Mouse (Mus musculus): Measurements from ENCODE around the gene Mcfd2. TPM values are rescaled to one million over a fixed set of nuclear protein-coding genes. Genes with fewer than 3 reads are reported as not detected.

Gene Mcfd2
- total and polyA plus RNA-seq, 3 experiments = 24.7 to 41.9 (median 39.1) TPM

DNA sequence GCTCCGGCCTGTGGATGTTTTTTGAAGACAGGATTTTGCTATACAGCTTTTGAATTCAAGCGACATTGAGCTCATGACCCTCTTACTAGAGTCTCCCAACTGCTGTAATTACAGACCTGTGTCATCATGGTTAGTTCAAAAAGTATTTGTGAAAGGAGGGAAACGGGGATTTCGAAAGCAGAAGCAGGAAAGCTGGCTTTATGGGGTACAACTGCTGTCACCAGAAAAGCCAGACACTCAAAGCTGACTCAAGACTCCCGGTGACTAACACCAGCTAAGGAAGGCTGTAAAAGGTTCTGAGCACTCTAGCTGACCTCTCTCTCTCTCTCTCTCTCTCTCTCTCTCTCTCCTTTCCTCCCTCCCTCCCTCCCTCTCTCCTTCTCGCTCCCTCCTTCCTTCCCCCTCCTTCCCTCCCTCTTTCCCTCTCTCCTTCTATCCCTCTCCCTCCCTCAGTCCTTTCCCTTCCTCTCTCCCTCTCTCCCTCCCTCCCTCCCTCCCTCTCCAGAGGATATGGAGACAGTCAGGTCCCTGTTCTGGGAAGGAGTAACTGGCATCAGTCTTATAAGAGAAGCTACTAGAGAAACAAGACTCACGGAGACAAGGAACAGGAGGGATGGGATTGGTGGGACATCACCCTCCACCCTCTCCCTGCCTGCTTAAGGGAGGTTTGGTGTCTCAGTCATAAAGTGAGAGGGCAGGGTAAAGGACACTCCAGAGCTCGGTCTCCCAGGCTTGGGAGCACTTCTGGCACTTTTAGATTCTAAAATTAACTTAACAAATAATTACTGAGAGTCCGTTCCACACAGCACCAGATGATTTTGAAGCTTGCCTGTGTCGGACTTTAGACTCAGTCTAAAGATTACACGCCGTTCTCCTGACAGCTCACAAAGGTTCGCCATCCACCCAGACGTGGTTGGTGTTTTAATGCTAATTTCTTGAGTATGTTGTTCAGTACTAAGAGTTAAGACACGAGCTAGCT, 9.9 kb upstream of the Mcfd2 start:
- H3K9me3 ChIP-seq (replicated peaks; ENCODE audit: low read length) = peaks cover 13% of the 10 kb centered on the region
- no peaks in the 10 kb centered on the region for H3K79me2 ChIP-seq (replicated peaks; ENCODE audit: control insufficient read depth, extremely low read depth, insufficient read depth, poor library complexity, severe bottlenecking)
- peaks cover 0 to 3% of the 10 kb centered on the region in 2 experiments; a peak in 1 of 4 replicates for H3K4me1 ChIP-seq (ENCODE audit: control insufficient read depth in 1 of 2, insufficient read depth in 2 of 2)
- H3K4me2 ChIP-seq (ENCODE audit: insufficient read depth, low read depth, poor library complexity, severe bottlenecking) = no peak overlapping the region
- TF ChIP-seq NELFE (IDR thresholded peaks at IDR 0.05; ENCODE audit: low read depth, low read length) = no peak
- no peak for TF ChIP-seq MEF2A (IDR thresholded peaks at IDR 0.05; ENCODE audit: borderline replicate concordance, low read depth, low read length)
- no peak for TF ChIP-seq ZNF384 (IDR thresholded peaks at IDR 0.05; ENCODE audit: low read depth, low read length)
- TF ChIP-seq POLR2A (IDR thresholded peaks at IDR 0.05; ENCODE audit: low read depth, low read length) = no peak
- TF ChIP-seq JUN (IDR thresholded peaks at IDR 0.05; ENCODE audit: insufficient read depth, low read depth, low read length) = no peak
- no peak overlapping the region for H3K4me3 ChIP-seq (replicated peaks in 1 of 3; ENCODE audit: low read depth in 2 of 3, low read length in 2 of 3, poor library complexity in 1 of 3)
- no peaks in the 10 kb centered on the region for H3K36me3 ChIP-seq (replicated peaks in 1 of 2; ENCODE audit: control insufficient read depth in 1 of 2, insufficient read depth in 1 of 2, low read length in 1 of 2)
- in situ Hi-C loops (cut with MboI; ENCODE audit: low pct_ligation_motif_present, low pct_unique_long_range_greater_than_20kb, low sequenced_read_pairs) = no loop called here
- dilution Hi-C loops (cut with MboI; ENCODE audit: extremely low pct_ligation_motif_present, extremely low pct_unique_long_range_greater_than_20kb, low sequenced_read_pairs) = no loop called here
- peaks cover 2% of the 10 kb centered on the region for H3K27me3 ChIP-seq (replicated peaks)
- H3K27ac ChIP-seq (ENCODE audit: insufficient read depth, low read depth) = no peak overlapping the region
- no peak overlapping the region for H3K9ac ChIP-seq (ENCODE audit: insufficient read depth, low read depth)
- no peak for DNase-seq (ENCODE audit: extremely low read depth)

DNA sequence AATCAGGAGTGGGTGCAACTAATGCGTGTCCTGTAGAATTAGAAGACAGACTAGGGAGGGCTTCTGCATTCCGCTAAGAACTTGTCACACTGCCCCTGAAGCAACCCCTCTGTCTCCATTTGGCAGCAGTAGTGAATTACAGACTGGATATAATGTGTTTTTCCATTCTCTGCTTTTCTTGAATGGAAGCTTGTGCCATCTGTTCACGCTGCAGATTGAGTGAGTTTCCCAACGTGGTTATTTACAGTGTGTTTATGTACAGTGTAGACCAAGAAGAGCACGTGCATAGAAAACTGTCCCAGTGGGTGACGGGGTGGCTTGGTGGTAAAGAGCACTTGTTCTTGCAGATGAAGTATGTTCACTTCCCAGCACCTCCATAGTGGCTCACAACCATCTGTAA, 3.7 kb upstream of the Mcfd2 start:
- Histone ChIP-seq H3K4me3 (replicated peaks in 1 of 3; ENCODE audit: low read depth in 2 of 3, low read length in 2 of 3, poor library complexity in 1 of 3) (no peak overlapping the region), H3K79me2 (replicated peaks; ENCODE audit: control insufficient read depth, extremely low read depth, insufficient read depth, poor library complexity, severe bottlenecking) (0 out of 2 replicates have a peak, but pooled peaks cover 2% of the 10 kb centered on the region), H3K27ac (ENCODE audit: insufficient read depth, low read depth) (no peak overlapping the region), H3K9ac (ENCODE audit: insufficient read depth, low read depth) (no peak overlapping the region), H3K27me3 (replicated peaks) (peaks cover 16% of the 10 kb centered on the region), H3K4me1 (ENCODE audit: control insufficient read depth in 1 of 2, insufficient read depth in 2 of 2) (peaks cover 6% of the 10 kb centered on the region in 2 experiments; a peak in 3 of 4 replicates), H3K4me2 (ENCODE audit: insufficient read depth, low read depth, poor library complexity, severe bottlenecking) (no peak overlapping the region), H3K36me3 (replicated peaks in 1 of 2; ENCODE audit: control insufficient read depth in 1 of 2, insufficient read depth in 1 of 2, low read length in 1 of 2) (no peaks in the 10 kb centered on the region), H3K9me3 (replicated peaks; ENCODE audit: low read length) (peaks cover 13% of the 10 kb centered on the region)
- dilution Hi-C loops (cut with MboI; ENCODE audit: extremely low pct_ligation_motif_present, extremely low pct_unique_long_range_greater_than_20kb, low sequenced_read_pairs) (no loop called here), in situ Hi-C loops (cut with MboI; ENCODE audit: low pct_ligation_motif_present, low pct_unique_long_range_greater_than_20kb, low sequenced_read_pairs) (no loop called here)
- no peak for DNase-seq (ENCODE audit: extremely low read depth)
- no peak for TF ChIP-seq GABPA (IDR thresholded peaks at IDR 0.05; ENCODE audit: insufficient replicate concordance, low read depth, low read length)
- no peak for TF ChIP-seq JUN (IDR thresholded peaks at IDR 0.05; ENCODE audit: insufficient read depth, low read depth, low read length)
- no peak for TF ChIP-seq ELF1 (IDR thresholded peaks at IDR 0.05; ENCODE audit: low read depth, low read length)
- TF ChIP-seq SMC3 (IDR thresholded peaks at IDR 0.05; ENCODE audit: low read depth, low read length) = no peak
- TF ChIP-seq RCOR1 (conservative IDR thresholded peaks at IDR 0.05; ENCODE audit: low read depth, low read length) = no peak
- TF ChIP-seq SIN3A (IDR thresholded peaks at IDR 0.05; ENCODE audit: low read length) = no peak
- no peak for TF ChIP-seq MAX (IDR thresholded peaks at IDR 0.05; ENCODE audit: low read length)
- TF ChIP-seq TBP (conservative IDR thresholded peaks at IDR 0.05; ENCODE audit: low read depth, low read length) = no peak
- no peak for TF ChIP-seq USF1 (IDR thresholded peaks at IDR 0.05; ENCODE audit: low read depth, low read length)
- TF ChIP-seq PAX5 (IDR thresholded peaks at IDR 0.05; ENCODE audit: low read length) = no peak
- TF ChIP-seq POLR2A (IDR thresholded peaks at IDR 0.05; ENCODE audit: low read depth, low read length) = no peak
